Mouse (Mus musculus) lung, postnatal 0 days (tissue): ENCODE data around the gene Magi1. TPM values are rescaled to one million over a fixed set of nuclear protein-coding genes. Genes with fewer than 3 reads are reported as not detected.

Source experiments
- ATAC-seq: fragments of 200-750 bp; cut with Nextera tagmentation; 2 replicates; pipeline ENCODE4 v1.8.0; 2017; ENCODE audit warnings: moderate library complexity
- DNase-seq: peaks from one replicate; pipeline ENCODE4 v3.0.0-alpha.2; 2016; ENCODE audit warnings: low spot score
- H3K27ac ChIP-seq: fragments of 300-500 bp; sonication (generic); 2 replicates; pipeline ENCODE4 v1.5.1; 2014; ENCODE audit warnings: antibody characterized with exemption, mild to moderate bottlenecking, low read length, mixed read lengths
- H3K27me3 ChIP-seq: fragments of 300-500 bp; sonication (generic); replicated peaks from 2 replicates; pipeline ENCODE4 v1.6.1; 2014; ENCODE audit warnings: low read length, mixed read lengths; ENCODE audit not compliant: insufficient read depth
- H3K36me3 ChIP-seq: fragments of 300-500 bp; sonication (generic); 2 replicates; pipeline ENCODE4 v1.6.1; 2014; ENCODE audit warnings: low read length, mixed read lengths; ENCODE audit not compliant: insufficient read depth
- H3K4me1 ChIP-seq: fragments of 300-500 bp; sonication (generic); 2 replicates; pipeline ENCODE4 v1.6.1; 2014; ENCODE audit warnings: antibody characterized with exemption, low read depth, low read length, mixed read lengths; ENCODE audit not compliant: insufficient read depth
- H3K4me2 ChIP-seq: fragments of 300-500 bp; sonication (generic); replicated peaks from 2 replicates; pipeline ENCODE4 v1.6.1; 2014; ENCODE audit warnings: low read depth, mild to moderate bottlenecking, low read length, moderate library complexity, mixed read lengths
- H3K4me3 ChIP-seq: fragments of 300-500 bp; sonication (generic); 2 replicates; pipeline ENCODE4 v1.5.1; 2014; ENCODE audit warnings: low read depth, low read length
- H3K9ac ChIP-seq: fragments of 300-500 bp; sonication (generic); replicated peaks from 2 replicates; pipeline ENCODE4 v1.6.1; 2014; ENCODE audit warnings: low read depth, mild to moderate bottlenecking
- H3K9me3 ChIP-seq: fragments of 300-500 bp; sonication (generic); 2 replicates; pipeline ENCODE4 v1.6.1; 2016; ENCODE audit warnings: low read length, mixed read lengths
- CTCF ChIP-seq: IDR thresholded peaks from 2 replicates; pipeline ENCODE4 v1.5.1; 2016; ENCODE audit warnings: antibody characterized with exemption, mild to moderate bottlenecking
- EP300 ChIP-seq: IDR thresholded peaks from 2 replicates; pipeline ENCODE4 v1.6.1; 2016; ENCODE audit warnings: antibody characterized with exemption, mild to moderate bottlenecking, control low read depth
- WGBS: fragments of 180-500 bp; shearing (Covaris S2); extraction: QIAGEN DNeasy Blood & Tissue Kit; methylation state at CpG from one replicate; pipeline ENCODE4 v1.1.7; 2014; 5-methylcytosine and 5-hydroxymethylcytosine counted together
- polyA plus RNA-seq: library from polyadenylated mRNA; unstranded; fragments of >200 nt; fragmentation: Nextera tagmentation; extraction: Ambion mirVana; gene quantifications from 2 replicates; pipeline ENCODE4 v1.2.1, GENCODE M21; 2015

Gene Magi1
- polyA plus RNA-seq, 1 experiment from 2014 or later = 10.7 TPM

- Histone ChIP-seq H3K4me3 (no peak overlapping the region), H3K27me3 (no peaks in the 10 kb centered on the region), H3K9me3 (no peaks in the 10 kb centered on the region), H3K9ac (no peak overlapping the region), H3K4me2 (no peak overlapping the region), H3K27ac (no peak overlapping the region), H3K4me1 (no peaks in the 10 kb centered on the region), H3K36me3 (0 out of 2 replicates have a peak, but pooled peaks cover 9% of the 10 kb centered on the region)
- TF ChIP-seq CTCF = no peak
- TF ChIP-seq EP300 = no peak
- ATAC-seq = no peak
- WGBS = 49% methylated on average over 5 of the region's 5 CpGs
- peak; percentile 61 for DNase-seq
These were observed 585.8 kb downstream of the Magi1 start for GRCm38 (mm10) chr6:93697956-93698355.

GRCm38 (mm10) chr6:93678766-93679165, 605.0 kb downstream of the Magi1 start:
- Histone ChIP-seq H3K4me3 (no peak overlapping the region), H3K9ac (no peak overlapping the region), H3K27me3 (no peaks in the 10 kb centered on the region), H3K36me3 (peaks cover 11% of the 10 kb centered on the region; the same call in 1 of the 2 replicates), H3K9me3 (no peaks in the 10 kb centered on the region), H3K4me2 (no peak overlapping the region), H3K4me1 (no peaks in the 10 kb centered on the region), H3K27ac (no peak overlapping the region)
- TF ChIP-seq CTCF = no peak
- no peak for TF ChIP-seq EP300
- WGBS = 82% methylated on average over 17 of the region's 17 CpGs
- no peak for ATAC-seq
- DNase-seq = no peak

GRCm38 (mm10) chr6:93666731-93667130, 617.0 kb downstream of the Magi1 start:
- Histone ChIP-seq H3K27me3 (no peaks in the 10 kb centered on the region), H3K27ac (no peak overlapping the region), H3K9me3 (no peaks in the 10 kb centered on the region), H3K9ac (no peak overlapping the region), H3K4me1 (no peaks in the 10 kb centered on the region), H3K4me2 (no peak overlapping the region), H3K36me3 (no peaks in the 10 kb centered on the region), H3K4me3 (no peak overlapping the region)
- ATAC-seq = no peak
- WGBS = 76% methylated on average over 2 of the region's 2 CpGs
- DNase-seq = no peak
- TF ChIP-seq CTCF (no peak), EP300 (no peak)

- DNase-seq (no peak), ATAC-seq (no peak)
- 80% methylated on average over 12 of the region's 12 CpGs for WGBS
- Histone ChIP-seq H3K27me3 (no peaks in the 10 kb centered on the region), H3K36me3 (no peaks in the 10 kb centered on the region), H3K4me1 (no peaks in the 10 kb centered on the region), H3K4me2 (no peak overlapping the region), H3K27ac (no peak overlapping the region), H3K9ac (no peak overlapping the region), H3K9me3 (no peaks in the 10 kb centered on the region), H3K4me3 (no peak overlapping the region)
- TF ChIP-seq EP300 = no peak
- TF ChIP-seq CTCF = no peak
These were observed 618.5 kb downstream of the Magi1 start for GRCm38 (mm10) chr6:93665056-93665805.

DNA sequence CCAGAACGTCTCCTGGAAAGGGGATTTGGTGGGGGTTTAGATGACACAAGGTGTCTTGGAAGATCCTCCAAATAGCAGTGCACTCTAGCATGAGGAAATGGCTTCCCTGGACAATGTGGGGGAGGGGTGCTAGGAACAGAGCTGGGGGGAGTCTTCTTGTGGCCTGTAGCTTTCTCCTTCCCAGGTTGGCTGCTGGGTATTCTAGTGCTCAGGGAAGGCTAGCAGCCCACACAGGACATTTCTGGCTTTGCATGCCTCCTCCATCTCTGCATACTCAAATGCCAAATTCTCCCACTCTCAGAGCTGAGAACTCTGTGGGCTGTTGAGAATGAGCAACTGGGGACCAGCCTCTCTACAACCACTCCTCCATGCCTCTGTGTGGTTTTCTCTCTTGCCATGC, 622.6 kb downstream of the Magi1 start:
- Histone ChIP-seq H3K36me3 (no peaks in the 10 kb centered on the region), H3K4me2 (no peak overlapping the region), H3K4me1 (no peaks in the 10 kb centered on the region)

DNA sequence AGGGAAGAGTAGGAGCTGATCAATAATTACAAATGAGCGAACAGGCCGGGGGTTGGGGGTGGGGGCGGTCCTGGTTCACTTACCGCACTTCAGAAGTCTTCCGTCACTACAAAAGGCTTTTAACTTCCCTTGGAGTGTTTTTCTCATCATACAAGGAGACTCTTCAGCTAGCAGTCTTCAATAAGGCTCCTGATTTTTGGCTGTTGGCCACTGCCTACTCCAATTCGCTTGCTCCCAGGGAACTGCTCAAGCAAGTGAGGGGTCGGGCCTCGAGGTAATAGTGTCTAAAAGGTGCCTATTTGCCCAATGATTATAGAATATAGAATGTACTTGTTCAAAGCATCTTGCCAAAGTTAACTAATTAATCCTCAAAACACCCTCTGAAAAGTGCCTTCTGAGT, 624.2 kb downstream of the Magi1 start:
- ATAC-seq = no peak
- Histone ChIP-seq H3K4me2 (no peak overlapping the region), H3K27ac (no peak overlapping the region), H3K4me1 (no peaks in the 10 kb centered on the region), H3K9me3 (no peaks in the 10 kb centered on the region), H3K36me3 (no peaks in the 10 kb centered on the region), H3K9ac (no peak overlapping the region), H3K27me3 (no peaks in the 10 kb centered on the region), H3K4me3 (no peak overlapping the region)
- 53% methylated on average over 8 of the region's 8 CpGs for WGBS
- DNase-seq = no peak
- TF ChIP-seq CTCF (no peak), EP300 (no peak)

More for the DNA sequence above, 622.6 kb downstream of the Magi1 start:
- Histone ChIP-seq H3K9ac (no peak overlapping the region), H3K27me3 (no peaks in the 10 kb centered on the region), H3K27ac (no peak overlapping the region), H3K9me3 (no peaks in the 10 kb centered on the region), H3K4me3 (no peak overlapping the region)
- 52% methylated on average over 1 of the region's 1 CpGs for WGBS
- TF ChIP-seq CTCF (no peak), EP300 (no peak)
- no peak for ATAC-seq
- DNase-seq = no peak
